Mouse (Mus musculus): ENCODE data around the gene Prkci. TPM values are rescaled to one million over a fixed set of nuclear protein-coding genes. Genes with fewer than 3 reads are reported as not detected.
A peak's percentile ranks its signal among the peaks of the same experiment; 100 is the strongest.

Prkci gene
- polyA plus RNA-seq, 1 experiment from 2014 or later, result 37.3 TPM

DNA sequence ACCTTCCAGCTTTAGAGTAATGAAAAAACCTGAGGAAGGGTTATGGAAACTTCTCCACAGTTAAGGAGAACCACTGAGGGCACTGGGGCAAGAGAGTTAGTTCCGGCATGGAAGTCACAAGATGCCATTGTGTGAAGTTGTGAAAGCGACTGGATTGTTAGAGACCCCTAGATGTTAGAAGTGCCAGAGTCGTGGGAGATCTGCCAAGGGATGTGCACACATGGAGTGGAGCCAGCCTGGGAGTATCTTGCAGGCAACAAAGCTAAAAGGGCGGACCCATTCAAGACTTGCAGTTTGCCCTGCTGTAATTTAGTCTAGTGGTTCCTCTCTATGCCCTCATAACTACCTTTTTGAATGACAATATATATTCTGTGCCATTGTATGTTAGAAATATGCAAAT is 25.1 kb downstream of the Prkci start:
- no peaks in the 10 kb centered on the region for H3K27me3 ChIP-seq (ENCODE audit: control insufficient read depth, insufficient read depth, low read length)

DNA sequence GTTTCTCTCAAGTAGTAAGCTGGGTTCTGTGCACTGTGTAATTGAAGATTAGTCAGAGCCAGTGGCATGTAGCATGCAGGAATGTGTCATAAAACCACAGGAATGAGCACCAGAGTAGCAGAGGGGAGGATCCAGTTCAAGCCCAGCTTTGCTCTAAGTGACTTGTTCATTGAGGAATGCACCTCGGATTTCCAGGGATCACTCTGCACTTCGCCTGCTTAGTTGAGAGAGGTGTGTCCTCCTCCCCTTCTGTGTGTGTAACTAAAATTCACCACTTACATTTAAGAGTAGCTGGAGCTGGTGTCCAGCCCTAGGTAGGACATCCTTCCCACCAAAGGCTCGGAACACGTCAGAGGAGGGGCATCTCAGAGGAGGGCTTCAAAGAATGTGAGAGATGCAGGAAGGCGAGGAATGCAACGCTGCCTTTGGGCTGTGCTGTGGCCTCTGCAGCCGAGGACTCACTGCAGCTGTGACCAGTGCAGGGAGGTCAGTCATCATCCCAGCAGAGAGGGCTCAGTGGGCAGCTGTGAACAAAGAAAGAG is 27.4 kb downstream of the Prkci start:
- no peak overlapping the region for H3K4me2 ChIP-seq (replicated peaks; ENCODE audit: low read depth, low read length)
- H3K36me3 ChIP-seq (ENCODE audit: control insufficient read depth, insufficient read depth, low read length), result no peaks in the 10 kb centered on the region
- DNase-seq (ENCODE audit: low spot score) (no peak), ATAC-seq (ENCODE audit: low FRiP score) (peak; percentile 19; the same call in 1 of the 2 replicates)
- no peaks in the 10 kb centered on the region for H3K27me3 ChIP-seq (ENCODE audit: control insufficient read depth, insufficient read depth, low read length)
- H3K9me3 ChIP-seq (ENCODE audit: control insufficient read depth, low read length), result no peaks in the 10 kb centered on the region
- no peak overlapping the region for H3K27ac ChIP-seq (ENCODE audit: low read depth, low read length)
- WGBS, result 15% methylated on average over 7 of the region's 7 CpGs
- H3K9ac ChIP-seq (ENCODE audit: low read depth, low read length), result no peak overlapping the region
- no peaks in the 10 kb centered on the region for H3K4me1 ChIP-seq (replicated peaks; ENCODE audit: control insufficient read depth, insufficient read depth, low read length)
- H3K4me3 ChIP-seq (ENCODE audit: low read depth, low read length), result no peak overlapping the region

More for the DNA sequence above, 25.1 kb downstream of the Prkci start:
- 89% methylated on average over 4 of the region's 4 CpGs for WGBS
- Histone ChIP-seq H3K9ac (ENCODE audit: low read depth, low read length) (no peak overlapping the region), H3K36me3 (ENCODE audit: control insufficient read depth, insufficient read depth, low read length) (no peaks in the 10 kb centered on the region), H3K9me3 (ENCODE audit: control insufficient read depth, low read length) (no peaks in the 10 kb centered on the region), H3K27ac (ENCODE audit: low read depth, low read length) (no peak overlapping the region), H3K4me3 (ENCODE audit: low read depth, low read length) (no peak overlapping the region), H3K4me2 (replicated peaks; ENCODE audit: low read depth, low read length) (no peak overlapping the region), H3K4me1 (replicated peaks; ENCODE audit: control insufficient read depth, insufficient read depth, low read length) (no peaks in the 10 kb centered on the region)
- no peak for ATAC-seq (ENCODE audit: low FRiP score)
- DNase-seq (ENCODE audit: low spot score), result no peak

DNA sequence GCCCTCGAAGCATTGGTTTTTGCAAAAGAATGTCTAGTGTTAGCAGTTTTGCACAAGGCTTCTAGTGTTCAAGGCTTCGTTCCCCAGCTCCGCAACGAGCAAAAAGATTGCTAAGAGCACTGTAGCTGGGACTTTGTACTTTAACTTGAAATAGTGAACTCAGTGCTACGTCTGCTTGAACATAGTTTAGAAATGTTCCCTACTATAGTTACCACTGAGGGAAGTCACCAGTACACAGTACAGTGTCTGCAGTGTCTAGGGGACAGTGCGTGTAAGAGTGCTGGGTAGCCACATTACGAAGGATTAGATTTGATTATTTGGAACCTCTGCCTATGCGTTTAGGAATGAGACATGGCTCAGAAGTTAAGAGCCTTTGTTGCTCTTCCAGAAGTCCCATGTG is 32.2 kb downstream of the Prkci start:
- Histone ChIP-seq H3K27me3 (ENCODE audit: control insufficient read depth, insufficient read depth, low read length) (no peaks in the 10 kb centered on the region), H3K36me3 (ENCODE audit: control insufficient read depth, insufficient read depth, low read length) (no peaks in the 10 kb centered on the region), H3K9ac (ENCODE audit: low read depth, low read length) (no peak overlapping the region), H3K9me3 (ENCODE audit: control insufficient read depth, low read length) (no peaks in the 10 kb centered on the region), H3K27ac (ENCODE audit: low read depth, low read length) (no peak overlapping the region), H3K4me3 (ENCODE audit: low read depth, low read length) (no peak overlapping the region), H3K4me1 (replicated peaks; ENCODE audit: control insufficient read depth, insufficient read depth, low read length) (no peaks in the 10 kb centered on the region), H3K4me2 (replicated peaks; ENCODE audit: low read depth, low read length) (no peak overlapping the region)
- WGBS, result 94% methylated on average over 8 of the region's 8 CpGs
- no peak for DNase-seq (ENCODE audit: low spot score)
- ATAC-seq (ENCODE audit: low FRiP score), result no peak

DNA sequence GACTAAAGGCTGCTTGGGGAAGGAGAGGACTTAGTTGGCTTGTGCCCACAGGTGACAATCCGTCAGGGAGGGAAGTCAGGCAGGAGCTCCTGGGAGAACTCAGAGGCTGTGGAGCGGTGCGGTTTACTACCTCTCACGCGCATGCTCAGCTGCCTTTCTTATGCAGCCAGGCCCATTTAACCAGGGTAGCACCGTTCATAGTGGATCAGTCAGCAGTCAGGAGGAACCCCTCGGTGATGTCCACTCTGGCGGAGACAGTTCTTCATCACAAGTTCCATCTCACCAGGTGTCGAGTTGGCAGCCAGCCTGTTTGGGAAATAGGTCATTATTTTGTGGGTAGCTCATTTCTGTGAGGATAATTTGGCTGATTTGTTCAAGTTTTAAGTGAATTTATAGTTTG is 36.1 kb downstream of the Prkci start:
- Histone ChIP-seq H3K4me2 (replicated peaks; ENCODE audit: low read depth, low read length) (no peak overlapping the region), H3K9me3 (ENCODE audit: control insufficient read depth, low read length) (no peaks in the 10 kb centered on the region), H3K9ac (ENCODE audit: low read depth, low read length) (no peak overlapping the region), H3K4me3 (ENCODE audit: low read depth, low read length) (no peak overlapping the region), H3K4me1 (replicated peaks; ENCODE audit: control insufficient read depth, insufficient read depth, low read length) (no peaks in the 10 kb centered on the region), H3K36me3 (ENCODE audit: control insufficient read depth, insufficient read depth, low read length) (no peaks in the 10 kb centered on the region), H3K27me3 (ENCODE audit: control insufficient read depth, insufficient read depth, low read length) (no peaks in the 10 kb centered on the region), H3K27ac (ENCODE audit: low read depth, low read length) (no peak overlapping the region)
- ATAC-seq (ENCODE audit: low FRiP score) (no peak), DNase-seq (ENCODE audit: low spot score) (no peak)
- 96% methylated on average over 9 of the region's 9 CpGs for WGBS

DNA sequence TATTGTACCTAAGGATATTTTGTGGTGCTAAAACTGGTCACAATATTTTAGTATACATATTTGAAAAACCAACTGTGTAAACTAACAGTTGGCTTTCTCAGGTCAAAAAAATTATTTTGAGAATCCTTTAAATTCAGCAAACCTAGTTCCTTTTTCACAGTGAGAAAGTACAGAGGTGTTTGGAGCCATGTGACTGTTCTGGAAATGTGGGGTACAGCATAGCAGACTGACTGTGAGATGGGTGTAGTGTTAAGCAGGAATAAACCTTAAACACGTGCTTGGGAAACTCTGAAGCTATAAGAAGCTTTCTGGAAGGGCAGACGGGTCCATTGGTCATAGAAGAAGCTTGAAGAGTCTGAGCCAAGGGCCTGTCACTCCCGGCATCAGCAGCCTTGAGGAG is 38.1 kb downstream of the Prkci start:
- H3K36me3 ChIP-seq (ENCODE audit: control insufficient read depth, insufficient read depth, low read length), result no peaks in the 10 kb centered on the region
- H3K27ac ChIP-seq (ENCODE audit: low read depth, low read length), result no peak overlapping the region
- no peak overlapping the region for H3K4me2 ChIP-seq (replicated peaks; ENCODE audit: low read depth, low read length)
- H3K9ac ChIP-seq (ENCODE audit: low read depth, low read length), result no peak overlapping the region
- H3K4me1 ChIP-seq (replicated peaks; ENCODE audit: control insufficient read depth, insufficient read depth, low read length), result no peaks in the 10 kb centered on the region
- 80% methylated on average over 3 of the region's 3 CpGs for WGBS
- H3K9me3 ChIP-seq (ENCODE audit: control insufficient read depth, low read length), result no peaks in the 10 kb centered on the region
- H3K4me3 ChIP-seq (ENCODE audit: low read depth, low read length), result no peak overlapping the region
- DNase-seq (ENCODE audit: low spot score) (no peak), ATAC-seq (ENCODE audit: low FRiP score) (no peak)
- H3K27me3 ChIP-seq (ENCODE audit: control insufficient read depth, insufficient read depth, low read length), result no peaks in the 10 kb centered on the region

DNA sequence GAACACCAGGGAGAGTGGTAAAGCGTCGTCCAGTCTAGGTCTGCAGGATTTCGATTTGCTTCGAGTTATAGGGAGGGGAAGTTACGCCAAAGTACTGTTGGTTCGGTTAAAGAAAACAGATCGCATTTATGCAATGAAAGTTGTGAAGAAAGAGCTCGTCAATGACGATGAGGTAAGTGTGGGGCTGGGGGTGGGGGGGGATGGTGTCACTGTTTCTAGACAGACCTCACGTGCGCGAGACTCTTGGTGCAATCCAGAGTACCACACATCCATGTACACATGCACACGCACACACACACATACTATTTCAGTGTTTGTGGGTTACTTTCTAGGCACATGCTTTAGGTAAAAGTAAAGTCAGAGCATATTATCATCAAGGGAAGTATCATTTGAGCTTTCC is 42.3 kb downstream of the Prkci start:
- 94% methylated on average over 13 of the region's 13 CpGs for WGBS
- no peaks in the 10 kb centered on the region for H3K9me3 ChIP-seq (ENCODE audit: control insufficient read depth, low read length)
- DNase-seq (ENCODE audit: low spot score) (no peak), ATAC-seq (ENCODE audit: low FRiP score) (no peak)
- no peak overlapping the region for H3K4me3 ChIP-seq (ENCODE audit: low read depth, low read length)
- H3K4me2 ChIP-seq (replicated peaks; ENCODE audit: low read depth, low read length), result no peak overlapping the region
- H3K9ac ChIP-seq (ENCODE audit: low read depth, low read length), result no peak overlapping the region
- no peaks in the 10 kb centered on the region for H3K36me3 ChIP-seq (ENCODE audit: control insufficient read depth, insufficient read depth, low read length)
- no peaks in the 10 kb centered on the region for H3K27me3 ChIP-seq (ENCODE audit: control insufficient read depth, insufficient read depth, low read length)
- no peaks in the 10 kb centered on the region for H3K4me1 ChIP-seq (replicated peaks; ENCODE audit: control insufficient read depth, insufficient read depth, low read length)
- no peak overlapping the region for H3K27ac ChIP-seq (ENCODE audit: low read depth, low read length)

DNA sequence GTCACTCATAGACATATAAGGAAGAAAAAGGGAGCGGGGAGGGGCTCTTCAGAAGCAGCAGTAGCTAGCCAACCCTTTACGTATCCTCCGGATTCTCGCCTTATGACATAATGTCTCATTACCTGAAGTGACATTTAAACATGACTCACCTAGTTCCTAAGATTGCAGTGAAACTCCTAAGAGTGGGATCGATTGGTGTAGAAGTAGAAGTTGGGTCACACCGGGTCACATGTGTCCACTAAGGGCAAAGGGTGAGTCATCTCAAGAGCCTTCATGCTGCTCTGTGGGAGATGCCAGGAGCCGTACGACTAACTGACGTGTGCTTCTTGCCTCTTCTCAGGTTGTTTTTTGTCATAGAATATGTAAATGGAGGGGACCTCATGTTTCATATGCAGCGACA is 43.1 kb downstream of the Prkci start:
- ATAC-seq (ENCODE audit: low FRiP score) (no peak), DNase-seq (ENCODE audit: low spot score) (no peak)
- no peaks in the 10 kb centered on the region for H3K4me1 ChIP-seq (replicated peaks; ENCODE audit: control insufficient read depth, insufficient read depth, low read length)
- H3K9me3 ChIP-seq (ENCODE audit: control insufficient read depth, low read length), result no peaks in the 10 kb centered on the region
- no peak overlapping the region for H3K4me3 ChIP-seq (ENCODE audit: low read depth, low read length)
- H3K9ac ChIP-seq (ENCODE audit: low read depth, low read length), result no peak overlapping the region
- H3K36me3 ChIP-seq (ENCODE audit: control insufficient read depth, insufficient read depth, low read length), result no peaks in the 10 kb centered on the region
- no peaks in the 10 kb centered on the region for H3K27me3 ChIP-seq (ENCODE audit: control insufficient read depth, insufficient read depth, low read length)
- no peak overlapping the region for H3K27ac ChIP-seq (ENCODE audit: low read depth, low read length)
- 88% methylated on average over 10 of the region's 10 CpGs for WGBS
- no peak overlapping the region for H3K4me2 ChIP-seq (replicated peaks; ENCODE audit: low read depth, low read length)

DNA sequence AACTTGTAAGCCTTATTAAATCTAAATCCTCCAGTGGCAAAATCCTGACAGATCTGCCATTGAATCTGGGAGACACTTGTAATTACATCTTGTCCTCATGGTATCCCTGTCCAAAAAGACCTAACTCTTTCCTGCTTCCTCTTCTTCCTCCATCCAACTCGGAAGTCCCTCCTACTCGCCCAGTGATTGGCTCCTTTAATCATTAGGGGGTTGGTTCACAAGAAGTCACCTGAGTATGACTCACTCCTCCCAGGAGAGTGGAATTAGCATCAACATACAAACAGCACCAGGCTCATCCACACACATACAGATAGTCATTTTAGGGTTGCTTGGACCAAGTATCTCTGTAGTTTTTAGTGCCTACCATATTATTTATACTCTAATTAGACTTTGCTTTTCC is 47.4 kb downstream of the Prkci start:
- no peaks in the 10 kb centered on the region for H3K4me1 ChIP-seq (replicated peaks; ENCODE audit: control insufficient read depth, insufficient read depth, low read length)
- H3K4me2 ChIP-seq (replicated peaks; ENCODE audit: low read depth, low read length), result no peak overlapping the region
- no peak overlapping the region for H3K9ac ChIP-seq (ENCODE audit: low read depth, low read length)
- H3K27me3 ChIP-seq (ENCODE audit: control insufficient read depth, insufficient read depth, low read length), result no peaks in the 10 kb centered on the region
- H3K4me3 ChIP-seq (ENCODE audit: low read depth, low read length), result no peak overlapping the region
- no peaks in the 10 kb centered on the region for H3K9me3 ChIP-seq (ENCODE audit: control insufficient read depth, low read length)
- DNase-seq (ENCODE audit: low spot score) (no peak), ATAC-seq (ENCODE audit: low FRiP score) (no peak)
- no peaks in the 10 kb centered on the region for H3K36me3 ChIP-seq (ENCODE audit: control insufficient read depth, insufficient read depth, low read length)
- 81% methylated on average over 2 of the region's 2 CpGs for WGBS
- no peak overlapping the region for H3K27ac ChIP-seq (ENCODE audit: low read depth, low read length)

DNA sequence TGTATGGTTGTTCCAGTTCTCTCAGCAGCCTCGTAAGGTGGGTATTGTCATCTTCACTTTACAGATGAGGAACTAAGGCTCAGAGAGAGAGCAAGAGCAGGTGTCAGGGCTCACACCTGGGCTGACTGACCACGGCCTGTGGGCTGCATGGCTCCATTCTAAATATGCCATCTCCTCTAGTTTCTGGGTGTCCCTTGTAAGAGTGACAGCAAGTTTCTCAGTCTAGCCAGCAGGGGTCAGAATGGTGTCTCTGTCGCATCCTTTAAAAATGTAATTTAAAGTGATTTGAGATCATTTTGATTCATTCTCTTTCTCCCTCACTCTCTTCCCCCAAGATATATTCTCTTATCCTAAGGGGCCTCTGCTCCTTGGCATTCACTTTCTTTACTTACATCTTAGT is 51.7 kb downstream of the Prkci start:
- no peak overlapping the region for H3K27ac ChIP-seq (ENCODE audit: low read depth, low read length)

More for the DNA sequence above, 51.7 kb downstream of the Prkci start:
- H3K4me3 ChIP-seq (ENCODE audit: low read depth, low read length), result no peak overlapping the region
- WGBS, result 68% methylated on average over 3 of the region's 3 CpGs
- no peak overlapping the region for H3K4me2 ChIP-seq (replicated peaks; ENCODE audit: low read depth, low read length)
- H3K9ac ChIP-seq (ENCODE audit: low read depth, low read length), result no peak overlapping the region
- no peaks in the 10 kb centered on the region for H3K36me3 ChIP-seq (ENCODE audit: control insufficient read depth, insufficient read depth, low read length)
- no peaks in the 10 kb centered on the region for H3K9me3 ChIP-seq (ENCODE audit: control insufficient read depth, low read length)
- DNase-seq (ENCODE audit: low spot score) (no peak), ATAC-seq (ENCODE audit: low FRiP score) (no peak)
- H3K4me1 ChIP-seq (replicated peaks; ENCODE audit: control insufficient read depth, insufficient read depth, low read length), result no peaks in the 10 kb centered on the region
- no peaks in the 10 kb centered on the region for H3K27me3 ChIP-seq (ENCODE audit: control insufficient read depth, insufficient read depth, low read length)
